Mouse (Mus musculus) CH12.LX (cell line): ENCODE results near the gene Crisp2. TPM values are rescaled to one million over a fixed set of nuclear protein-coding genes. Genes with fewer than 3 reads are reported as not detected.
A peak's percentile ranks its signal among the peaks of the same experiment; 100 is the strongest.

Experiments
- DNase-seq: peaks from one replicate; pipeline ENCODE4 v3.0.0-alpha.2; 2013; ENCODE audit errors: extremely low read depth
- H3K27ac ChIP-seq: 2 replicates; pipeline ENCODE4 v1.5.1; 2012; ENCODE audit warnings: low read depth, mild to moderate bottlenecking, control low read depth, moderate library complexity; ENCODE audit not compliant: insufficient read depth
- H3K27me3 ChIP-seq: replicated peaks from 2 replicates; pipeline ENCODE3; 2012; ENCODE audit warnings: inconsistent platforms
- H3K36me3 ChIP-seq, 2 experiments: replicated peaks in 1 of 2; 2 replicates each; pipeline versions ENCODE3 to v1.6.1; 2012; ENCODE audit warnings: inconsistent platforms in 1 of 2, low read length in 1 of 2, mild to moderate bottlenecking in 1 of 2, mixed read lengths in 1 of 2, moderate library complexity in 1 of 2; ENCODE audit not compliant: control insufficient read depth in 1 of 2, insufficient read depth in 1 of 2
- H3K4me1 ChIP-seq, 2 experiments: 2 replicates each; pipeline ENCODE4 v1.6.1; 2012; ENCODE audit warnings: inconsistent platforms in 1 of 2, moderate library complexity in 1 of 2; ENCODE audit not compliant: insufficient read depth in 2 of 2, control insufficient read depth in 1 of 2
- H3K4me2 ChIP-seq: 2 replicates; pipeline ENCODE4 v1.6.1; 2012; ENCODE audit warnings: low read depth, mild to moderate bottlenecking, control low read depth; ENCODE audit not compliant: poor library complexity, insufficient read depth, severe bottlenecking
- H3K4me3 ChIP-seq, 3 experiments: fragments of 150-350 bp in 1 of 3; sonication (generic) in 1 of 3; replicated peaks in 1 of 3; 2 replicates each; pipeline versions ENCODE3 to v1.5.1; 2011 to 2012; ENCODE audit warnings: low read depth in 2 of 3, low read length in 2 of 3, mild to moderate bottlenecking in 2 of 3, moderate library complexity in 2 of 3, control low read depth in 1 of 3, improper control_type of control experiment in 1 of 3, inconsistent platforms in 1 of 3, mixed read lengths in 1 of 3; ENCODE audit not compliant: poor library complexity in 1 of 3
- H3K79me2 ChIP-seq: replicated peaks from 2 replicates; pipeline ENCODE4 v1.6.1; 2012; ENCODE audit warnings: mild to moderate bottlenecking, moderate library complexity; ENCODE audit not compliant: control insufficient read depth, poor library complexity, insufficient read depth, severe bottlenecking; ENCODE audit errors: extremely low read depth
- H3K9ac ChIP-seq: 2 replicates; pipeline ENCODE4 v1.6.1; 2012; ENCODE audit warnings: low read depth, mild to moderate bottlenecking, control low read depth, moderate library complexity; ENCODE audit not compliant: insufficient read depth
- H3K9me3 ChIP-seq: replicated peaks from 2 replicates; pipeline ENCODE3; 2012; ENCODE audit warnings: low read length, inconsistent platforms, mixed read lengths
- CHD1 ChIP-seq: IDR thresholded peaks from 2 replicates; pipeline ENCODE4 v1.6.1; 2012; ENCODE audit warnings: low read depth, low read length, improper control_type of control experiment, inconsistent platforms
- CTCF ChIP-seq, 2 experiments: IDR thresholded peaks in 1 of 2; conservative IDR thresholded peaks in 1 of 2; 2 replicates each; pipeline ENCODE4 v1.5.1; 2011 to 2012; ENCODE audit warnings: low read depth in 2 of 2, low read length in 2 of 2, improper control_type of control experiment in 1 of 2, inconsistent platforms in 1 of 2, mild to moderate bottlenecking in 1 of 2, moderate library complexity in 1 of 2
- ETS1 ChIP-seq: conservative IDR thresholded peaks from 2 replicates; pipeline ENCODE4 v1.6.1; 2012; ENCODE audit warnings: low read depth, mild to moderate bottlenecking, inconsistent platforms, low read length, improper control_type of control experiment, moderate library complexity
- GABPA ChIP-seq: IDR thresholded peaks from 2 replicates; pipeline ENCODE4 v1.6.1; 2012; ENCODE audit warnings: low read depth, low read length, improper control_type of control experiment, inconsistent platforms; ENCODE audit not compliant: insufficient replicate concordance
- KAT2A ChIP-seq: IDR thresholded peaks from 2 replicates; pipeline ENCODE4 v1.6.1; 2012; ENCODE audit warnings: low read length, improper control_type of control experiment, inconsistent platforms; ENCODE audit not compliant: insufficient replicate concordance
- MAFK ChIP-seq: IDR thresholded peaks from 2 replicates; pipeline ENCODE4 v1.6.1; 2011; ENCODE audit warnings: low read length, improper control_type of control experiment; ENCODE audit not compliant: insufficient replicate concordance
- NELFE ChIP-seq: IDR thresholded peaks from 2 replicates; pipeline ENCODE4 v1.6.1; 2011; ENCODE audit warnings: low read depth, low read length, improper control_type of control experiment
- PAX5 ChIP-seq: IDR thresholded peaks from 2 replicates; pipeline ENCODE4 v1.6.1; 2012; ENCODE audit warnings: low read length, inconsistent platforms, mixed read lengths
- POLR2A ChIP-seq: IDR thresholded peaks from 2 replicates; pipeline ENCODE4 v1.6.1; 2011; ENCODE audit warnings: low read depth, mild to moderate bottlenecking, improper control_type of control experiment, low read length
- RAD21 ChIP-seq: IDR thresholded peaks from 2 replicates; pipeline ENCODE4 v1.6.1; 2011; ENCODE audit warnings: low read depth, mild to moderate bottlenecking, low read length, improper control_type of control experiment, moderate library complexity
- RCOR1 ChIP-seq: conservative IDR thresholded peaks from 2 replicates; pipeline ENCODE4 v1.6.1; 2012; ENCODE audit warnings: low read depth, mild to moderate bottlenecking, inconsistent platforms, low read length, improper control_type of control experiment
- SMC3 ChIP-seq: IDR thresholded peaks from 2 replicates; pipeline ENCODE4 v1.6.1; 2011; ENCODE audit warnings: low read depth, low read length, improper control_type of control experiment
- ZKSCAN1 ChIP-seq: IDR thresholded peaks from 2 replicates; pipeline ENCODE4 v1.6.1; 2012; ENCODE audit warnings: low read depth, inconsistent platforms, low read length, improper control_type of control experiment, borderline replicate concordance
- dilution Hi-C: fragments of 300-500 bp; cut with MboI; formaldehyde crosslinking; loops from 2 replicates; pipeline ENCODE4 v1.14.3; 2020; ENCODE audit warnings: low sequenced_read_pairs; ENCODE audit not compliant: extremely low pct_unique_long_range_greater_than_20kb, extremely low pct_ligation_motif_present
- in situ Hi-C: fragments of 300-500 bp; cut with MboI; formaldehyde crosslinking; loops from 3 replicates; pipeline ENCODE4 v1.14.3; 2019; ENCODE audit warnings: low sequenced_read_pairs, low pct_ligation_motif_present, low pct_unique_long_range_greater_than_20kb, mixed read lengths
- polyA plus RNA-seq: library from polyadenylated mRNA; unstranded; fragments of >175 nt; gene quantifications from 2 replicates; pipeline ENCODE4 v1.2.1, GENCODE M21; 2012; ENCODE audit warnings: low read depth; ENCODE audit not compliant: insufficient read length
- total RNA-seq, 2 experiments: library from RNA; depleted of rRNA; stranded (reverse); fragments of 300-350 nt in 1 of 2; fragments of >200 nt in 1 of 2; gene quantifications; 2 replicates each; pipeline ENCODE4 v1.2.3; 2012 to 2014

Gene Crisp2
- total and polyA plus RNA-seq, 3 experiments: not detected

GRCm38 (mm10) chr17:40837308-40837707 is 30.5 kb upstream of the Crisp2 start:
- H3K4me3 ChIP-seq: no peak overlapping the region
- dilution Hi-C loops (no loop called here), in situ Hi-C loops (no loop called here)
- DNase-seq: peak; percentile 4
- H3K9me3 ChIP-seq: peaks cover 18% of the 10 kb centered on the region
- TF ChIP-seq NELFE (no peak), CTCF (conservative IDR thresholded peaks at IDR 0.05 in 1 of 2, IDR thresholded peaks at IDR 0.05 in 1 of 2; ENCODE audit: low read depth in 2 of 2, low read length in 2 of 2) (peak in 1 of 2 experiments; percentile 33; a peak in 2 of 4 replicates), ZKSCAN1 (no peak), SMC3 (peak; percentile 15; the same call in 1 of the 2 replicates)
- no peak overlapping the region for H3K9ac ChIP-seq
- no peaks in the 10 kb centered on the region for H3K79me2 ChIP-seq
- H3K4me2 ChIP-seq: no peak overlapping the region
- H3K27me3 ChIP-seq: no peaks in the 10 kb centered on the region
- H3K36me3 ChIP-seq: no peaks in the 10 kb centered on the region
- H3K27ac ChIP-seq: no peak overlapping the region
- H3K4me1 ChIP-seq: no peaks in the 10 kb centered on the region

- no peaks in the 10 kb centered on the region for H3K36me3 ChIP-seq
- H3K27me3 ChIP-seq: no peaks in the 10 kb centered on the region
- H3K9me3 ChIP-seq: peaks cover 15% of the 10 kb centered on the region
- in situ Hi-C loops: no loop called here
- no peak overlapping the region for H3K9ac ChIP-seq
- dilution Hi-C loops: no loop called here
- H3K4me3 ChIP-seq: no peak overlapping the region
- no peaks in the 10 kb centered on the region for H3K4me1 ChIP-seq
- no peak for DNase-seq
- no peak overlapping the region for H3K4me2 ChIP-seq
- H3K27ac ChIP-seq: no peak overlapping the region
- TF ChIP-seq KAT2A (no peak), SMC3 (no peak), GABPA (no peak), POLR2A (no peak), CTCF (conservative IDR thresholded peaks at IDR 0.05 in 1 of 2, IDR thresholded peaks at IDR 0.05 in 1 of 2; ENCODE audit: low read depth in 2 of 2, low read length in 2 of 2) (no peak), MAFK (no peak), RCOR1 (no peak)
- no peaks in the 10 kb centered on the region for H3K79me2 ChIP-seq
Observed at GRCm38 (mm10) chr17:40831870-40832269, 25.1 kb upstream of the Crisp2 start.

- no peak for TF ChIP-seq ETS1
- TF ChIP-seq RAD21: peak; percentile 53
- TF ChIP-seq CHD1: no peak
- TF ChIP-seq CTCF (conservative IDR thresholded peaks at IDR 0.05 in 1 of 2, IDR thresholded peaks at IDR 0.05 in 1 of 2; ENCODE audit: low read depth in 2 of 2, low read length in 2 of 2): peak; percentile 21 to 59; a peak in 2 of 4 replicates
- no peak for TF ChIP-seq PAX5
- TF ChIP-seq SMC3: 0 out of 2 replicates have a peak, but pooled peaks have one; percentile 3
- Histone ChIP-seq H3K27ac (no peak overlapping the region), H3K9ac (no peak overlapping the region), H3K27me3 (no peaks in the 10 kb centered on the region), H3K79me2 (no peaks in the 10 kb centered on the region), H3K4me2 (no peak overlapping the region), H3K4me1 (no peaks in the 10 kb centered on the region), H3K4me3 (no peak overlapping the region), H3K9me3 (peaks cover 2% of the 10 kb centered on the region), H3K36me3 (no peaks in the 10 kb centered on the region)
- in situ Hi-C loops (no loop called here), dilution Hi-C loops (no loop called here)
- DNase-seq: peak; percentile 41
Observed at GRCm38 (mm10) chr17:40824549-40824948, 17.7 kb upstream of the Crisp2 start.
